Mouse (Mus musculus) neural tube, embryonic 13.5 days (tissue): ENCODE results near the gene Psmd14. TPM values are rescaled to one million over a fixed set of nuclear protein-coding genes. Genes with fewer than 3 reads are reported as not detected.

ENCODE experiments used
- ATAC-seq: fragments of 200-750 bp; cut with Nextera tagmentation; 2 replicates; pipeline ENCODE4 v1.8.0; 2017; ENCODE audit warnings: low read depth, mild to moderate bottlenecking, moderate TSS enrichment, moderate library complexity
- H3K27ac ChIP-seq: fragments of 300-500 bp; sonication (generic); replicated peaks from 2 replicates; pipeline ENCODE4 v1.5.1; 2015; ENCODE audit warnings: moderate library complexity, mild to moderate bottlenecking, inconsistent platforms
- H3K27me3 ChIP-seq: fragments of 300-500 bp; sonication (generic); 2 replicates; pipeline ENCODE4 v1.6.1; 2015; ENCODE audit warnings: mild to moderate bottlenecking, inconsistent platforms
- H3K36me3 ChIP-seq: fragments of 300-500 bp; sonication (generic); 2 replicates; pipeline ENCODE4 v1.6.1; 2015; ENCODE audit warnings: mild to moderate bottlenecking, inconsistent platforms
- H3K4me1 ChIP-seq: fragments of 300-500 bp; sonication (generic); replicated peaks from 2 replicates; pipeline ENCODE4 v1.6.1; 2015; ENCODE audit warnings: inconsistent platforms
- H3K4me2 ChIP-seq: fragments of 300-500 bp; sonication (generic); 2 replicates; pipeline ENCODE4 v1.6.1; 2015; ENCODE audit warnings: inconsistent platforms, mild to moderate bottlenecking, moderate library complexity
- H3K4me3 ChIP-seq: fragments of 300-500 bp; sonication (generic); 2 replicates; pipeline ENCODE4 v1.5.1; 2015; ENCODE audit warnings: mild to moderate bottlenecking, inconsistent platforms
- H3K9ac ChIP-seq: fragments of 300-500 bp; sonication (generic); 2 replicates; pipeline ENCODE4 v1.6.1; 2015; ENCODE audit warnings: moderate library complexity, mild to moderate bottlenecking, inconsistent platforms
- H3K9me3 ChIP-seq: fragments of 300-500 bp; sonication (generic); 2 replicates; pipeline ENCODE4 v1.6.1; 2016; ENCODE audit warnings: inconsistent platforms
- WGBS: fragments of 180-500 bp; shearing (Covaris S2); methylation state at CpG from one replicate; pipeline ENCODE4 v1.1.7; 2015; 5-methylcytosine and 5-hydroxymethylcytosine counted together
- polyA plus RNA-seq: library from polyadenylated mRNA; unstranded; fragments of >200 nt; fragmentation: Nextera tagmentation; extraction: Ambion mirVana; gene quantifications from 2 replicates; pipeline ENCODE4 v1.2.1, GENCODE M21; 2015

Gene Psmd14
- polyA plus RNA-seq, 1 experiment from 2014 or later: 212 TPM

DNA sequence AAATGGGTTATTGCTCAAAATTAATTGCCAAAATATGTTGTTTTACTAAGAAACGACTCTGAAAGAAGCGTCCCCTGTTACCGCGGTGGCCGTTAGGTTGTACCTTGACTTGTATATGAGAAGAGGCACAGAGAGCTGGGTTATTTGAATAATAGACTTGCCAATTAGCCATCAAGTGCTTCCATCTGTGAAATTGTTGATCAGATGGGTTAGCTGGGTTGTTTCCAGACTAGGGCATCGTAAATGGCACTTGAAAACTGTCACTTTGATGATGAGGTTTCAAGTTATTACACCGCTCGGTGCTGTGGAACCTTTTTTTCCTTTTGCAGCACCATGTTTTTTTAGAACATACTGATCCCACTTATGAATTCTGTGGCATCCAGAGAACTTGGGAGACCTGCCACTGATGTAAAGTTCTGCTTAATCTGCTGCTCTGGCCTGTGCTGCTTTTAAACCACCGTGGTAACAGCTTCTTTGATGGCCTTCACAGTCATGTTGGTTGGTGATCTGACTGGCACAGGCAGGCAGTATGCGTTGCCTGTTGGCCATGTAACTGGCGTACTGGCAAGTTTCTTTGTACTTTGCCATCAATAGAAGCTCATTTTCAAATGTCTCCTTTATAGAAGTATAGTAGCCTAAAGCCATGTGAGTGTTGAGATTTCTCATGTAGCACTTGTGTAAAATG, 21.4 kb downstream of the Psmd14 start:
- peak overlapping the region; percentile 59; the same call in 1 of the 2 replicates for H3K27ac ChIP-seq
- no peak overlapping the region for H3K4me3 ChIP-seq
- H3K36me3 ChIP-seq: 0 out of 2 replicates have a peak, but pooled peaks cover 6% of the 10 kb centered on the region
- H3K9ac ChIP-seq: no peak overlapping the region
- H3K27me3 ChIP-seq: no peaks in the 10 kb centered on the region
- no peak overlapping the region for H3K4me2 ChIP-seq
- WGBS: 65% methylated on average over 11 of the region's 11 CpGs
- no peak for ATAC-seq
- H3K4me1 ChIP-seq: peaks cover 6% of the 10 kb centered on the region; the same call in 1 of the 2 replicates
- H3K9me3 ChIP-seq: no peaks in the 10 kb centered on the region

DNA sequence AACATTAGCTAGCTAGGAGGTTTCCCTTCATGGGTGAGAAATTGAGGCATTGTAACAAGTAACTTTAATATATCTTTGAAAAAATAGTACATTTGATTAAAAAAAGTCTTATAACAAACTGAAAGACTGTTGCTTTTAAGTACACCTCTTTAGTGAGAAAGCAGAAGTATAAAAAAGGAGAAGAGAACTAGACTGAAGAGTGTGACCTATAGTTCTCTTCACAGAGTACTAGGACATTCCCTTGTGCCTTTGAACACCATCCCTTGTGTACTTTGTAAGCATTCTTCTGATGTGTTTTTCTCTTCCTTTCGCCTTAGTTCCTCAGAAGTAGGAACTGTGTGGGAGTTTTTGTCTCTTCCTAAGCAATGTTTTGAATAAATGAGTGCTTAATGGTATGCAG, 22.7 kb downstream of the Psmd14 start:
- Histone ChIP-seq H3K4me2 (no peak overlapping the region), H3K36me3 (0 out of 2 replicates have a peak, but pooled peaks cover 6% of the 10 kb centered on the region), H3K9me3 (no peaks in the 10 kb centered on the region), H3K27ac (no peak overlapping the region), H3K27me3 (no peaks in the 10 kb centered on the region), H3K4me3 (no peak overlapping the region), H3K4me1 (peaks cover 6% of the 10 kb centered on the region; the same call in 1 of the 2 replicates), H3K9ac (no peak overlapping the region)
- 82% methylated on average over 1 of the region's 1 CpGs for WGBS
- no peak for ATAC-seq

GRCm38 (mm10) chr2:61746051-61746450, 34.6 kb downstream of the Psmd14 start:
- no peak overlapping the region for H3K4me2 ChIP-seq
- no peak overlapping the region for H3K27ac ChIP-seq
- ATAC-seq: no peak
- no peaks in the 10 kb centered on the region for H3K27me3 ChIP-seq
- H3K36me3 ChIP-seq: no peaks in the 10 kb centered on the region
- H3K9ac ChIP-seq: no peak overlapping the region
- no peak overlapping the region for H3K4me3 ChIP-seq
- no peaks in the 10 kb centered on the region for H3K9me3 ChIP-seq
- 61% methylated on average over 1 of the region's 1 CpGs for WGBS
- H3K4me1 ChIP-seq: no peaks in the 10 kb centered on the region; the same call in 1 of the 2 replicates

DNA sequence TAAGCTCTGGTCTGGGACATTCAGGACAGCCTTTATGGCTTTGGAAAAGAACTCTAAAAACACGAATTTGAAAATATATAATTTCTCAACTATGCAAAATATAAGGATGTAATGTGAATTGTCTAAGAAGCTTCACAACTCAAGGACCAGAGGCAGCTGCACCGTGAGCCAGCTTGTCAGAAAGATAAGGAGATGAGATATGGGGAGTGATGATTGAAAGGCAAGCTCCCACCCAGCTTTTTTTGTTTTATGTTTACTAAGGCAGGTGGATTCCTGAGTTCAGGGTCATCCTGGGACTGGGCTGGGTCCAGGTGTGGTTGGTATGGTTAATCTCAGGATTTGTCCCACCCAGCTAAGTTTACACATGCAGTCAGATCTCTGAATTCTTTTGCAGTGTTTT, 35.1 kb downstream of the Psmd14 start:
- H3K27ac ChIP-seq: no peak overlapping the region
- ATAC-seq: no peak
- 79% methylated on average over 2 of the region's 2 CpGs for WGBS

GRCm38 (mm10) chr2:61747411-61747810, 35.9 kb downstream of the Psmd14 start:
- Histone ChIP-seq H3K4me3 (no peak overlapping the region), H3K9me3 (no peaks in the 10 kb centered on the region), H3K4me2 (no peak overlapping the region), H3K4me1 (no peaks in the 10 kb centered on the region; the same call in 1 of the 2 replicates), H3K36me3 (no peaks in the 10 kb centered on the region), H3K27me3 (no peaks in the 10 kb centered on the region), H3K27ac (no peak overlapping the region), H3K9ac (no peak overlapping the region)
- WGBS: 70% methylated on average over 2 of the region's 2 CpGs
- no peak for ATAC-seq

More for the DNA sequence above, 35.1 kb downstream of the Psmd14 start:
- H3K4me2 ChIP-seq: no peak overlapping the region
- H3K9me3 ChIP-seq: no peaks in the 10 kb centered on the region
- no peaks in the 10 kb centered on the region; the same call in 1 of the 2 replicates for H3K4me1 ChIP-seq
- no peaks in the 10 kb centered on the region for H3K36me3 ChIP-seq
- H3K9ac ChIP-seq: no peak overlapping the region
- H3K4me3 ChIP-seq: no peak overlapping the region
- no peaks in the 10 kb centered on the region for H3K27me3 ChIP-seq

DNA sequence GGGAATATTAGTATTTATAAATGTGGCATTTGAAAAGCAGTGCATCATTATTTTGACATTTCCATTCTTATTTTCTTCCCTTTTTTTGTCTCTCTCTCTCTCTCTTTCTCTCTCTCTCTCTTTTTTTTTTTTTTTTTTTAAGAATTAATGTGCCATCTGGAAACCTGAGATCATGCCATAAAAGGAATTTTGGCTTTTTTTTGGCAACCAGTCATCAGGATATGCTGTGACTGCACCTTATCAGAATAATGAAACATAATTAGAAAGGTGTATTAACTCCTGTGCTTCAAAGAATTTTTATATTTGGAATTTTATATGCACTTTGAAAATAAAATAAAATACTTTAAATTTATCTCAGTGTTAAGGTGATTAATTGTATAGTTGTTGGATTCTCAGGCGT, 39.2 kb downstream of the Psmd14 start:
- Histone ChIP-seq H3K4me2 (no peak overlapping the region), H3K36me3 (no peaks in the 10 kb centered on the region), H3K27ac (no peak overlapping the region), H3K9ac (no peak overlapping the region), H3K4me1 (no peaks in the 10 kb centered on the region; the same call in 1 of the 2 replicates), H3K9me3 (no peaks in the 10 kb centered on the region), H3K27me3 (no peaks in the 10 kb centered on the region), H3K4me3 (no peak overlapping the region)
- WGBS: 86% methylated on average over 1 of the region's 1 CpGs
- no peak for ATAC-seq

GRCm38 (mm10) chr2:61751286-61751685, 39.8 kb downstream of the Psmd14 start:
- no peak overlapping the region for H3K27ac ChIP-seq
- ATAC-seq: no peak

DNA sequence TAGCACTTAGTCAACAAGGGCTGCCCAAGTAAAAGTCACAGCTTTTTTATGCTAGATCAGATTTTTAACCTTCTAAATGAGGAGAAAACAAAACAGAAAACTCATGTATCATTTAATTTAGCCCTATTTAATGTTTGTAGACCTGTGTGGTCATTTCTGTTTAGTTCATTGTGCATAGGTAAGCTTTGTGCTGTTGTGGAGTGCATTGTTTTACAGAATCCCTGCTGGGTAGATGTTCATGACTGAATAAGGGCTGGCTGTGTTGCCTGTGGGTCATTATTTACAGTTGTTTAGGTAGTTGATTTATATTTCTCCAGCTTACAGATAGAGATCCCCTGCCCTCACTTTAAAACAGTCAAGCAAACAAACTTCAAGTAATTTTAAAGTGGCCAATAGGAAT, 40.9 kb downstream of the Psmd14 start:
- ATAC-seq: no peak
- Histone ChIP-seq H3K9ac (no peak overlapping the region), H3K4me1 (no peaks in the 10 kb centered on the region; the same call in 1 of the 2 replicates)

More at GRCm38 (mm10) chr2:61751286-61751685, 39.8 kb downstream of the Psmd14 start:
- no peak overlapping the region for H3K4me3 ChIP-seq
- 51% methylated on average over 2 of the region's 2 CpGs for WGBS
- H3K4me2 ChIP-seq: no peak overlapping the region
- H3K4me1 ChIP-seq: no peaks in the 10 kb centered on the region; the same call in 1 of the 2 replicates
- no peaks in the 10 kb centered on the region for H3K9me3 ChIP-seq
- H3K27me3 ChIP-seq: no peaks in the 10 kb centered on the region
- H3K36me3 ChIP-seq: no peaks in the 10 kb centered on the region
- no peak overlapping the region for H3K9ac ChIP-seq

GRCm38 (mm10) chr2:61754989-61755388, 43.5 kb downstream of the Psmd14 start:
- Histone ChIP-seq H3K4me2 (no peak overlapping the region), H3K27ac (no peak overlapping the region), H3K27me3 (no peaks in the 10 kb centered on the region), H3K9me3 (no peaks in the 10 kb centered on the region), H3K4me3 (no peak overlapping the region), H3K36me3 (no peaks in the 10 kb centered on the region), H3K9ac (no peak overlapping the region), H3K4me1 (no peaks in the 10 kb centered on the region; the same call in 1 of the 2 replicates)
- no peak for ATAC-seq

More for the DNA sequence above, 40.9 kb downstream of the Psmd14 start:
- no peaks in the 10 kb centered on the region for H3K27me3 ChIP-seq
- no peak overlapping the region for H3K4me3 ChIP-seq
- no peak overlapping the region for H3K4me2 ChIP-seq
- H3K9me3 ChIP-seq: no peaks in the 10 kb centered on the region
- no peak overlapping the region for H3K27ac ChIP-seq
- no peaks in the 10 kb centered on the region for H3K36me3 ChIP-seq

DNA sequence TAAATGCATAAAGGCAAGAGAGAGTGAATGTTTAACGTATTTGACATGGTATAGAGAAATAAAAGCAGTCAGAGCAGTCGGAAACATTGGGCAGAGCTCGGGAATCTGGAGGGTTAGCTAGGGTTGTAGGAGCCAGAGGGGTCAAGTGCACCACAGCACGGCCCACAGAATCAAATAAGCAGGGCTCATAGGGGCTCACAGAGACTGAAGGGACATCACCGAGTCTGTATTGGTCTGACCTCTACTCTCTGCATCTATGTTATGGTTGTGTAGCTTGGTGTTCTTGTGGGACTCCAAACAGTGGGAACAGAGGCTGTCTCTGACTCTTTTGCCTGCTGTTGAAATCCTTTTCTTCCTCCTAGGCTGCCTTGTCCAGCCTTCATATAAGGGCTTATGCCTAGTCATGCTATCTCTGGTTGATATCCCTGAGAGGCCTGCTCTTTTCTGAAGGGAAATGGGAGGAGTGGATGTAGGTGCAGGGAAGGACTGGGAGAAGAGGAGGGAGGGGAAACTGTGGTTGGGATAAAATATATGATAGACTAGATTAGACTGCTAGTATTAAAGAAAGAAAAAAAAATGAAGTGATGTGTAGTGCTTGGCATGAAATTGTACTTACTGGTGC, 47.9 kb downstream of the Psmd14 start:
- Histone ChIP-seq H3K27me3 (no peaks in the 10 kb centered on the region), H3K4me1 (no peaks in the 10 kb centered on the region), H3K9ac (no peak overlapping the region), H3K36me3 (no peaks in the 10 kb centered on the region), H3K4me2 (no peak overlapping the region), H3K27ac (no peak overlapping the region), H3K4me3 (no peak overlapping the region), H3K9me3 (no peaks in the 10 kb centered on the region)
- 86% methylated on average over 5 of the region's 5 CpGs for WGBS
- ATAC-seq: no peak

DNA sequence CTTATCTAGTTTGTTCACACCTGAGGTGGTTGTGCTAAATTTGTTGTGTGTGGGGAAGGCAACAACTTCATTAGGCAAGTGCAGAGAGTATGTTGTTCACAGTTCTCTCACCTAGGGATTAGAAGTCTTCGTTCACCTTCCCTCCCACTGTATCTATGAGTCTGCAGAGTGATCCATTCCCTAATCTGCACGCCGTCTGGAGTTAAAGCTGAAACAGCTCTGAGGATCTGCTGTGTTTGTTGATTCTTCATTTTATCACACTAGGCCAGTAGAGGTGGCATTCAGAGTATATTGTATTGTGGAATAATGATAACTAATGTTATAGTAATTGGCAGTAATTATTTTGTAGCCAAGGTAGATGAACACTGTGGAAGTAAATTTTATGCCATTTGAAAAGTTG, 48.5 kb downstream of the Psmd14 start:
- H3K9me3 ChIP-seq: no peaks in the 10 kb centered on the region
- H3K4me3 ChIP-seq: no peak overlapping the region
- no peak overlapping the region for H3K9ac ChIP-seq
- no peaks in the 10 kb centered on the region for H3K36me3 ChIP-seq
- ATAC-seq: no peak
- no peaks in the 10 kb centered on the region for H3K27me3 ChIP-seq
- no peaks in the 10 kb centered on the region for H3K4me1 ChIP-seq
- WGBS: 91% methylated on average over 3 of the region's 3 CpGs
- H3K4me2 ChIP-seq: no peak overlapping the region
- H3K27ac ChIP-seq: no peak overlapping the region

DNA sequence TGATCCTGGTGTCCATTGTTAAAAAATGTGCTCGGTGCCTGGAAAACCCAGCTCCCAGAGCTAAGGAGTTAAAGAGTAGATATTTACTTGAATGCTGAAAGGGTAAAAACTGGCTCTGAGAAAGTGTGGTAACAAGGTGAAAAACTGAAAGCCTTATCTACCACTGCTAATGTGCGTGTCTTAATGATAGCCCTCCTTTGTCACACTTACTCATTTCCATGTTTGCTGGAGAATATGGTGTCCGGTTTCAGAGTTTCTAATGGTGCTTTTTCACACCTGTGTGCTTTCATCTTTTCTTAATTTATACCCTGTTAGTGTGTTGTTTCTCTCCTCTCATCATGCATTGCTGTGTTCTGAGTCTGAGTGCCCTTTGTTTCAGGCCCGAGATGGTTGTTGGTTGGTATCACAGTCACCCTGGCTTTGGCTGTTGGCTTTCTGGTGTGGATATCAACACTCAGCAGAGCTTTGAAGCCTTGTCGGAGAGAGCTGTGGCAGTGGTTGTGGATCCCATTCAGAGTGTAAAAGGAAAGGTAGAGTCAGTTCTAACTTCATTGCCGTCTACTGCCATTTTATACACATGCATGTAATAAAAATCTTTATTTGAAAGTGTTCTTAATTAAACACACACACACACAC, 53.1 kb downstream of the Psmd14 start:
- no peak overlapping the region for H3K4me2 ChIP-seq
- no peak overlapping the region for H3K9ac ChIP-seq
- H3K27me3 ChIP-seq: no peaks in the 10 kb centered on the region
- no peaks in the 10 kb centered on the region for H3K9me3 ChIP-seq
- no peaks in the 10 kb centered on the region for H3K4me1 ChIP-seq
- no peak for ATAC-seq
- no peaks in the 10 kb centered on the region for H3K36me3 ChIP-seq
- 80% methylated on average over 6 of the region's 6 CpGs for WGBS
- no peak overlapping the region for H3K27ac ChIP-seq
- no peak overlapping the region for H3K4me3 ChIP-seq
